Mouse (Mus musculus): Measurements from ENCODE around the gene Il27ra. TPM values are rescaled to one million over a fixed set of nuclear protein-coding genes. Genes with fewer than 3 reads are reported as not detected.

Il27ra gene
- 0.98 and 1.1 TPM in 2 replicates for polyA plus RNA-seq (2015; fragmentation: Nextera tagmentation; extraction: Ambion mirVana)

GRCm38 (mm10) chr8:84042066-84042947 is at the start of gene Il27ra:
Il27ra (minus strand) TSS chr8:84042589.
- ATAC-seq (ENCODE audit: low FRiP score, low read depth): no peak; the same call in 1 of the 2 replicates
- H3K9ac ChIP-seq: peak within 1 kb of the TSS; percentile 65
- 3% methylated on average over 40 of the region's 40 CpGs for WGBS
- peak within 1 kb of the TSS; percentile 76 for H3K4me2 ChIP-seq (replicated peaks)
- H3K36me3 ChIP-seq: no peaks in the 10 kb centered on the region
- H3K27me3 ChIP-seq: peaks cover 87% of the 10 kb centered on the region
- H3K4me1 ChIP-seq: peaks cover 15% of the 10 kb centered on the region
- H3K4me3 ChIP-seq: peak within 1 kb of the TSS; percentile 44
- no peak within 1 kb of the TSS for H3K27ac ChIP-seq
- H3K9me3 ChIP-seq: no peaks in the 10 kb centered on the region

GRCm38 (mm10) chr8:84090585-84090984 is 48.2 kb upstream of the Il27ra start:
- Histone ChIP-seq H3K4me3 (no peak overlapping the region), H3K4me2 (replicated peaks) (no peak overlapping the region), H3K27me3 (no peaks in the 10 kb centered on the region), H3K36me3 (peaks cover 96% of the 10 kb centered on the region), H3K4me1 (no peaks in the 10 kb centered on the region), H3K9ac (no peak overlapping the region), H3K9me3 (no peaks in the 10 kb centered on the region), H3K27ac (no peak overlapping the region; the same call in 1 of the 2 replicates)
- ATAC-seq (ENCODE audit: low FRiP score, low read depth): no peak
- 90% methylated on average over 8 of the region's 8 CpGs for WGBS

GRCm38 (mm10) chr8:84089277-84089676 is 46.9 kb upstream of the Il27ra start:
- WGBS: 71% methylated on average over 9 of the region's 9 CpGs
- no peak for ATAC-seq (ENCODE audit: low FRiP score, low read depth)
- H3K4me1 ChIP-seq: peaks cover 4% of the 10 kb centered on the region
- no peak overlapping the region for H3K4me3 ChIP-seq
- H3K27ac ChIP-seq: no peak overlapping the region
- H3K9me3 ChIP-seq: no peaks in the 10 kb centered on the region
- no peaks in the 10 kb centered on the region for H3K27me3 ChIP-seq
- H3K9ac ChIP-seq: no peak overlapping the region
- H3K36me3 ChIP-seq: peaks cover 96% of the 10 kb centered on the region
- H3K4me2 ChIP-seq (replicated peaks): no peak overlapping the region

GRCm38 (mm10) chr8:84087821-84088220 is 45.4 kb upstream of the Il27ra start:
- no peak overlapping the region for H3K4me3 ChIP-seq
- no peaks in the 10 kb centered on the region for H3K9me3 ChIP-seq
- H3K9ac ChIP-seq: no peak overlapping the region
- no peak for ATAC-seq (ENCODE audit: low FRiP score, low read depth)
- no peaks in the 10 kb centered on the region for H3K27me3 ChIP-seq
- no peak overlapping the region for H3K27ac ChIP-seq
- WGBS: 94% methylated on average over 14 of the region's 14 CpGs
- H3K36me3 ChIP-seq: peaks cover 96% of the 10 kb centered on the region
- H3K4me2 ChIP-seq (replicated peaks): no peak overlapping the region
- peaks cover 11% of the 10 kb centered on the region for H3K4me1 ChIP-seq

GRCm38 (mm10) chr8:84087156-84087555 is 44.8 kb upstream of the Il27ra start:
- Histone ChIP-seq H3K36me3 (peaks cover 96% of the 10 kb centered on the region), H3K4me2 (replicated peaks) (no peak overlapping the region), H3K9me3 (no peaks in the 10 kb centered on the region), H3K27me3 (no peaks in the 10 kb centered on the region), H3K4me3 (no peak overlapping the region), H3K9ac (no peak overlapping the region), H3K27ac (no peak overlapping the region), H3K4me1 (peaks cover 11% of the 10 kb centered on the region)
- no peak for ATAC-seq (ENCODE audit: low FRiP score, low read depth)
- WGBS: 86% methylated on average over 7 of the region's 7 CpGs

- Histone ChIP-seq H3K9ac (peak overlapping the region; percentile 45; the same call in 1 of the 2 replicates), H3K27me3 (no peaks in the 10 kb centered on the region), H3K4me1 (peaks cover 11% of the 10 kb centered on the region), H3K36me3 (peaks cover 97% of the 10 kb centered on the region), H3K4me2 (replicated peaks) (peak overlapping the region; percentile 38), H3K27ac (no peak overlapping the region), H3K4me3 (no peak overlapping the region), H3K9me3 (no peaks in the 10 kb centered on the region)
- whole genome bisulfite sequencing: 42% methylated on average over 42 of the region's 42 CpGs
- ATAC-seq (ENCODE audit: low FRiP score, low read depth): no peak
These were observed 42.1 kb upstream of the Il27ra start for GRCm38 (mm10) chr8:84084341-84085115.

GRCm38 (mm10) chr8:84083829-84084241 is 41.4 kb upstream of the Il27ra start:
- no peak overlapping the region for H3K4me2 ChIP-seq (replicated peaks)
- H3K9ac ChIP-seq: peak overlapping the region; percentile 45; the same call in 1 of the 2 replicates
- WGBS: 29% methylated on average over 8 of the region's 8 CpGs
- H3K4me1 ChIP-seq: peaks cover 11% of the 10 kb centered on the region
- no peaks in the 10 kb centered on the region for H3K27me3 ChIP-seq
- peaks cover 96% of the 10 kb centered on the region for H3K36me3 ChIP-seq
- H3K27ac ChIP-seq: no peak overlapping the region
- ATAC-seq (ENCODE audit: low FRiP score, low read depth): no peak
- H3K4me3 ChIP-seq: no peak overlapping the region
- H3K9me3 ChIP-seq: no peaks in the 10 kb centered on the region

GRCm38 (mm10) chr8:84079206-84079605 is 36.8 kb upstream of the Il27ra start:
- no peak for ATAC-seq (ENCODE audit: low FRiP score, low read depth)
- Histone ChIP-seq H3K27ac (no peak overlapping the region), H3K4me3 (no peak overlapping the region), H3K36me3 (peaks cover 80% of the 10 kb centered on the region), H3K4me2 (replicated peaks) (no peak overlapping the region), H3K27me3 (no peaks in the 10 kb centered on the region), H3K4me1 (peaks cover 11% of the 10 kb centered on the region; the same call in 1 of the 2 replicates), H3K9me3 (no peaks in the 10 kb centered on the region), H3K9ac (no peak overlapping the region)
- 79% methylated on average over 5 of the region's 5 CpGs for WGBS

GRCm38 (mm10) chr8:84076849-84077248 is 34.5 kb upstream of the Il27ra start:
- Histone ChIP-seq H3K4me1 (peaks cover 10% of the 10 kb centered on the region; the same call in 1 of the 2 replicates), H3K4me2 (replicated peaks) (no peak overlapping the region), H3K9ac (no peak overlapping the region), H3K27ac (no peak overlapping the region), H3K36me3 (peaks cover 61% of the 10 kb centered on the region), H3K27me3 (no peaks in the 10 kb centered on the region), H3K4me3 (no peak overlapping the region), H3K9me3 (no peaks in the 10 kb centered on the region)
- no peak for ATAC-seq (ENCODE audit: low FRiP score, low read depth)
- 64% methylated on average over 3 of the region's 3 CpGs for WGBS

GRCm38 (mm10) chr8:84076412-84076811 is 34.0 kb upstream of the Il27ra start:
- H3K9ac ChIP-seq: no peak overlapping the region
- H3K9me3 ChIP-seq: no peaks in the 10 kb centered on the region
- WGBS: 86% methylated on average over 1 of the region's 1 CpGs
- H3K27me3 ChIP-seq: no peaks in the 10 kb centered on the region
- H3K4me2 ChIP-seq (replicated peaks): no peak overlapping the region
- no peak overlapping the region for H3K4me3 ChIP-seq
- H3K27ac ChIP-seq: no peak overlapping the region
- ATAC-seq (ENCODE audit: low FRiP score, low read depth): no peak
- H3K36me3 ChIP-seq: peaks cover 58% of the 10 kb centered on the region
- H3K4me1 ChIP-seq: peaks cover 14% of the 10 kb centered on the region; the same call in 1 of the 2 replicates

GRCm38 (mm10) chr8:84073230-84073976 is 31.0 kb upstream of the Il27ra start:
- H3K27ac ChIP-seq: no peak overlapping the region
- peaks cover 35% of the 10 kb centered on the region for H3K36me3 ChIP-seq
- H3K27me3 ChIP-seq: no peaks in the 10 kb centered on the region
- no peak for ATAC-seq (ENCODE audit: low FRiP score, low read depth)
- no peak overlapping the region for H3K4me2 ChIP-seq (replicated peaks)
- peaks cover 32% of the 10 kb centered on the region for H3K4me1 ChIP-seq
- H3K9ac ChIP-seq: no peak overlapping the region
- 66% methylated on average over 10 of the region's 10 CpGs for WGBS
- no peak overlapping the region for H3K4me3 ChIP-seq
- H3K9me3 ChIP-seq: no peaks in the 10 kb centered on the region
